Mouse (Mus musculus): Measurements from ENCODE around the gene Pqbp1.

DNA sequence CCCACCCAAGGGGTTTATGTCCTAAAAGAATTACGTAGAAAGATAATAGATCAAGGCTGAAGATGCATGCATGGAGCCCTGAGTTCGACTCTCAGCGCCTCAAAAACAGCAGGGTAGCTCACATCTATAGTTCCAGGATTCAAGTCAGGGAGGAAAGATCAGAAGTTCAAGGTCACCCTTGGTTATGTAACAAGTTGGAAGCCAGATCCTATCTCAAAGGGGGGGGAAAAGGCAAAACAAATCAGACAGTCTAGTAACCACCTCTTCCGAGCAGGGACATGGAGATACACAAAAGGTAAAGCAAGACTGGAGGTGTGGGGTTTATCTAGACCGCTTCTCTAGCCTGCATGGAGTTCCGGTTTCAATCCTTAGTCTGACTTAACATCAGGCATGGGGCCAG is 27.2 kb upstream of the Pqbp1 start:
- no peak for TF ChIP-seq CTCF (conservative IDR thresholded peaks at IDR 0.05; ENCODE audit: insufficient read depth, insufficient read length, low read depth, low read length)
- TF ChIP-seq POLR2A (IDR thresholded peaks at IDR 0.05; ENCODE audit: low read depth, low read length), result no peak
